Mouse (Mus musculus) hindbrain, embryonic 14.5 days (tissue): ENCODE measurements around the gene Rela. TPM values are rescaled to one million over a fixed set of nuclear protein-coding genes. Genes with fewer than 3 reads are reported as not detected.

Source experiments
- ATAC-seq: fragments of 200-750 bp; cut with Nextera tagmentation; 2 replicates; pipeline ENCODE4 v1.8.0; 2017; ENCODE audit warnings: moderate number of reproducible peaks, mild to moderate bottlenecking, moderate TSS enrichment, moderate library complexity; ENCODE audit not compliant: low FRiP score
- DNase-seq: peaks from one replicate; pipeline ENCODE4 v3.0.0-alpha.2; 2015; ENCODE audit warnings: low spot score
- H3K27ac ChIP-seq: fragments of 300-500 bp; sonication (generic); 2 replicates; pipeline ENCODE4 v1.5.1; 2014; ENCODE audit warnings: mild to moderate bottlenecking, moderate library complexity
- H3K27me3 ChIP-seq: fragments of 300-500 bp; sonication (generic); 2 replicates; pipeline ENCODE4 v1.6.1; 2014; ENCODE audit warnings: mild to moderate bottlenecking, low read length, mixed read lengths; ENCODE audit not compliant: control insufficient read depth, insufficient read depth
- H3K36me3 ChIP-seq: fragments of 300-500 bp; sonication (generic); replicated peaks from 2 replicates; pipeline ENCODE4 v1.6.1; 2014; ENCODE audit not compliant: control insufficient read depth, insufficient read depth
- H3K4me1 ChIP-seq: fragments of 300-500 bp; sonication (generic); replicated peaks from 2 replicates; pipeline ENCODE4 v1.6.1; 2014; ENCODE audit warnings: antibody characterized with exemption, low read length, mixed read lengths; ENCODE audit not compliant: control insufficient read depth, insufficient read depth
- H3K4me2 ChIP-seq: fragments of 300-500 bp; sonication (generic); replicated peaks from 2 replicates; pipeline ENCODE4 v1.6.1; 2014; ENCODE audit warnings: mild to moderate bottlenecking, moderate library complexity
- H3K4me3 ChIP-seq: fragments of 300-500 bp; sonication (generic); replicated peaks from 2 replicates; pipeline ENCODE4 v1.5.1; 2014; ENCODE audit warnings: mild to moderate bottlenecking, low read length
- H3K9ac ChIP-seq: fragments of 300-500 bp; sonication (generic); 2 replicates; pipeline ENCODE4 v1.6.1; 2014
- H3K9me3 ChIP-seq: fragments of 300-500 bp; sonication (generic); 2 replicates; pipeline ENCODE4 v1.6.1; 2016; ENCODE audit warnings: low read length; ENCODE audit not compliant: control insufficient read depth
- WGBS: fragments of 180-500 bp; shearing (Covaris S2); extraction: QIAGEN DNeasy Blood & Tissue Kit; methylation state at CpG from one replicate; pipeline ENCODE4 v1.1.7; 2014; 5-methylcytosine and 5-hydroxymethylcytosine counted together
- polyA plus RNA-seq: library from polyadenylated mRNA; unstranded; fragments of >200 nt; fragmentation: Nextera tagmentation; extraction: Ambion mirVana; gene quantifications from 2 replicates; pipeline ENCODE4 v1.2.1, GENCODE M21; 2014

The Rela gene
- polyA plus RNA-seq, 1 experiment from 2014 or later = 31.0 TPM

DNA sequence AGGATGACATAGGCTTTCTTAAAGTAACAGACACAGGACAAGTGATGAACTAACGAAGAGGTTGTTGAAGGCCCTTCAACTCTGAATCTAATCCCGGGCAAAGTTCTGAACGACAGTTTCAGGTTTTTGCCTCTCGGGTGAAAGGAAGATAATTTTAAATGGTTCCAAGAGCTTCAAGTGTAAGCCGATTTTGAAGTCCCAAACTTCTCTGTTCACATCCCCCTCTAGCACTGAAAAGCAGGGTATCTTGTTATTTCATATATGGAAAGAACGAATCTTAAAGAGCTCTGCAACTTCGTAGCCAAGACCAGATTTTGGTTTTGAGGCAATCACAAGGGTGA, 51.8 kb downstream of the Rela start:
- H3K36me3 ChIP-seq = peaks cover 42% of the 10 kb centered on the region
- peaks cover 32% of the 10 kb centered on the region for H3K4me1 ChIP-seq
- ATAC-seq = no peak

DNA sequence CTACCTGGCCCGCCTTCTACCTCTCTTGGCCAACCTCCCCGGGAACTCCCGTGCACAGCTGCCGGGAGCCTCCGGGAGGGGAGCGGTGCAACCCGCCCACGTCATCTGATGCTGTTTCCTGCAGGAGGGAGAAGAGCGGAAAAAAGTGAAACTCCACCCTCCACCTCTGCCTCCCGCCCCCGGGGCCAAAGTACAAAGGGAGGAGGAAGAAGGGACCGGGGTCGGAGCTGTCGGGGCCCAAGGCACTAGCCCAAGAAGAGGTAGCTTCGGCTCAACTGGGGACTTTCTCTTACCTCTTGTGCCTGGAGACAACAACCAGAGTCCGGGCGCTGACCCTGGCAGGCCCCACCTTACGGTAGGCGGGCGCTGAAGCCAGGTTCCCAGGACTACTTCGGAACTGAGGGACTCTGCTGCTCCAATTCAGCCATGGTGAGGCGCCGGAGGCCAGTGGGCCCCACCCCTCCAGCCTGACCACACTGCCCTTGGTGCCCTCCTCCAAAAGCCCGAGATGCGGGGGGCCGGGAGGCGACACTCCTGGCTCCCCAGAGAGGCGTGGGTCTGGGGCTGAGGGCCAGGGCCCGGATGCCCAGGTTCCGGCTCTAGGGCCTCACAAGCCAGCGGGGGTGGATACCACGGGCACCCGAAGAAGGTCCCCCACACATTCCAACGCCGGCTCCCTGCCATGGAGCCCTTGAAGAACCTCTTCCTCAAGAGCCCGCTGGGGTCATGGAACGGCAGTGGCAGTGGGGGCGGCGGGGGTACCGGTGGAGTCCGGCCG, 52.5 kb downstream of the Rela start:
- H3K27ac ChIP-seq = peak overlapping the region; percentile 71
- 12% methylated on average over 42 of the region's 42 CpGs for WGBS
- ATAC-seq (no peak), DNase-seq (peak; percentile 56)
- no peaks in the 10 kb centered on the region for H3K27me3 ChIP-seq
- peaks cover 37% of the 10 kb centered on the region for H3K36me3 ChIP-seq
- H3K4me1 ChIP-seq = peaks cover 32% of the 10 kb centered on the region
- peak overlapping the region; percentile 99 for H3K4me2 ChIP-seq
- H3K9me3 ChIP-seq = no peaks in the 10 kb centered on the region
- H3K4me3 ChIP-seq = peak overlapping the region; percentile 97
- H3K9ac ChIP-seq = peak overlapping the region; percentile 78

More for the DNA sequence above, 51.8 kb downstream of the Rela start:
- peak overlapping the region; percentile 97 for H3K4me3 ChIP-seq
- peak overlapping the region; percentile 99 for H3K4me2 ChIP-seq
- H3K27ac ChIP-seq = peak overlapping the region; percentile 71
- WGBS = 0% methylated on average over 7 of the region's 7 CpGs
- H3K9me3 ChIP-seq = no peaks in the 10 kb centered on the region
- DNase-seq = no peak
- H3K9ac ChIP-seq = peak overlapping the region; percentile 78
- H3K27me3 ChIP-seq = no peaks in the 10 kb centered on the region

DNA sequence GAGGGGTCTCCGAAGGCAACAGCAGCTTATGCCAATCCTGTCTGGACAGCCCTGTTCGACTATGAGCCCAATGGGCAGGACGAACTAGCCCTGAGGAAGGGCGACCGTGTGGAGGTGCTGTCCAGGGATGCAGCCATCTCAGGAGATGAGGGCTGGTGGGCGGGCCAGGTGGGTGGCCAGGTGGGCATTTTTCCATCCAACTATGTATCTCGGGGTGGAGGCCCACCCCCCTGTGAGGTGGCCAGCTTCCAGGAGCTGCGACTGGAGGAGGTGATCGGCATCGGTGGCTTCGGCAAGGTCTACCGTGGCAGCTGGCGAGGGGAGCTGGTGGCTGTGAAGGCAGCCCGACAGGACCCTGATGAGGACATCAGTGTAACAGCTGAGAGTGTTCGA, 53.1 kb downstream of the Rela start:
- peaks cover 32% of the 10 kb centered on the region for H3K4me1 ChIP-seq

DNA sequence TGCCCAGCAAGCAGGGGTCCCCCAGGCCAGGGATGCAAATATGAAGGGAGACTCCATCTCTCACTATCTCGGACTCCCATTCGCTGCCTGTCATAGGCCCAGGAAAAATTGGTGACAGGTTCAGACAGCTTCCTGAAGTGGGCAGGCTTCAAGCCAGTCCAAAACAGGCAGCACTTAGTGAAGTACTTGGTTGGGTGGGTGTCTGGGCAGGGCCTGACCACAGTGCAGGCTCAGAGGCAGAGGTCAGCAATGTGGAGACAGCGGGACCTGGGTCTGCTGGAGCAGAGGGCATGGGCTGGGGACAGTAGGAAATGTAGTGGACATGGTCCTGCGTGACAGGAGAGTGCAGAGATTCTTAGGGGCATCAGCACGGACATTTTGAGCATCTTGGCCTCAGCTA, 54.3 kb downstream of the Rela start:
- DNase-seq (no peak), ATAC-seq (no peak)
- H3K4me2 ChIP-seq = peak overlapping the region; percentile 99
- WGBS = 85% methylated on average over 5 of the region's 5 CpGs
- peaks cover 38% of the 10 kb centered on the region for H3K4me1 ChIP-seq
- H3K9ac ChIP-seq = peak overlapping the region; percentile 78; the same call in 1 of the 2 replicates
- no peaks in the 10 kb centered on the region for H3K9me3 ChIP-seq
- peak overlapping the region; percentile 28; the same call in 1 of the 2 replicates for H3K27ac ChIP-seq
- no peaks in the 10 kb centered on the region for H3K27me3 ChIP-seq
- peak overlapping the region; percentile 97 for H3K4me3 ChIP-seq
- H3K36me3 ChIP-seq = peaks cover 31% of the 10 kb centered on the region

More for the DNA sequence above, 53.1 kb downstream of the Rela start:
- peak overlapping the region; percentile 78 for H3K9ac ChIP-seq
- peaks cover 35% of the 10 kb centered on the region for H3K36me3 ChIP-seq
- DNase-seq (no peak), ATAC-seq (no peak)
- no peaks in the 10 kb centered on the region for H3K27me3 ChIP-seq
- peak overlapping the region; percentile 97 for H3K4me3 ChIP-seq
- WGBS = 73% methylated on average over 15 of the region's 15 CpGs
- H3K27ac ChIP-seq = peak overlapping the region; percentile 71; the same call in 1 of the 2 replicates
- peak overlapping the region; percentile 99 for H3K4me2 ChIP-seq
- no peaks in the 10 kb centered on the region for H3K9me3 ChIP-seq

DNA sequence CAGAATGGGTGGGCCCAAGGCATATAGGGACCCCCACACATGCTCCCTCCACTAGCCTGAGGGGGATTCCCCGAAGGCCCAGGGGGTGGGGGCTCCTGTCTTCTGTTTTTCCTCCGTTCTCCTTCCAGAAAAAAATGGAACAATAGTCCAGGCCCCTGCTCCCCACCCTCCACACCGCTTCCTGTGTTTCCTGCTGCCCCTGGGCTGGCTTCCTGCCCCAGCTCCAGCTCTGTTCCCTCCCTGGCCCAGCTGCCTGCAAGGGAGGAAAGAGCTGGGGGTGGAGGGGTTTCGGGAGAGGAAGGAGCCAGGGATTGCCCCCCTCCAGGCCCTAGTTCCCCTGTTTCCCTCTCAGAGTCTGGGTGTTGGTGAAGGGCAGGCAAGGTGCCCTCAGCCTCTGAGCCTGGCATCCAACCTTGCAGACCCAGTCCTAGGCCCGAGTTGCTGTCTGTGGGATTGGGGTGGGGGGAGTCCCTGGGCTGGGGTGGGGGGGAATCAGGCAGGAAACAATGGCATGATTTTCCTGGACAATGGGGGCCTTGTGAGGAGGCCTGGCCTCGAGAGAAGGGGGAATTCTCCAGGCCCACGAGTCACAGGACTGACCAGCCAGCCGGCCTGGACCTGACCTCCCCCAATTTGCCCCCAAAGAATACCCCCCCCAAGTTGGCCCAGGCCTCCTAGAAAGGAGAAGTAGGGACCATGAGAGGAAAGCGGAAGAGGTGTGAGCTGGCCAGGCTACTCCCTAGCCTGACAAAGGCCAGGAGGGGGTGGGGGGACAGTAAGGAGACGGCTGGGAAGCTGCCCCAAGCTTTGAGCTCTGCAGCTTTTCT, 55.0 kb downstream of the Rela start:
- ATAC-seq (no peak), DNase-seq (no peak)
- H3K4me1 ChIP-seq = peaks cover 36% of the 10 kb centered on the region
- H3K4me3 ChIP-seq = peak overlapping the region; percentile 97
- H3K9me3 ChIP-seq = no peaks in the 10 kb centered on the region
- H3K9ac ChIP-seq = peak overlapping the region; percentile 78
- H3K4me2 ChIP-seq = peak overlapping the region; percentile 99
- H3K36me3 ChIP-seq = peaks cover 38% of the 10 kb centered on the region
- no peaks in the 10 kb centered on the region for H3K27me3 ChIP-seq
- 65% methylated on average over 10 of the region's 10 CpGs for WGBS
- peak overlapping the region; percentile 55 for H3K27ac ChIP-seq

DNA sequence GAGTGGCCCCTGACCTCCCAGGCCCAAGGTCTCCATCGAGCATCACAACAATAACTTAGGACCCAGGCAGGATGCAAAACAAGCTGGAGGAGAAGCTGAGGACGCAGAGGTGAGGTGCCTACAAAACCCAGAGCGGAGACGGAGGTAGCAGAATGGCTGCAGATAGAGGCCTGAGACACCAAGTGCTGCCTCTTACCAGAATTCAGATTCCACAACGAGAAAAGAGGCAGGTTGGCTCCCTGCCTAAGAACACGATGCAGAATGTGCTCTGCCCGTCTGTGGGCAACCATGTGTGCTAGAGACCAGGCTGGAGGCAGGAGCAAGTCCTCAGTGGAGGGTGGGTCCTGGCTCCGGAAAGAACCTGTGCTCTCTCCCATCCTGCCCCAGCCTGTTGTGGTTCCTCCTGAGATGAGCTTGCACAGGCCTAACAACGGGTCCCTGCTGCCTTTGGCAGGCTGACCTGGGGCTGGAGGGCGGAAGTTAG, 55.7 kb downstream of the Rela start:
- Histone ChIP-seq H3K4me3 (no peak overlapping the region), H3K27me3 (no peaks in the 10 kb centered on the region), H3K36me3 (peaks cover 44% of the 10 kb centered on the region), H3K27ac (peak overlapping the region; percentile 55), H3K9me3 (no peaks in the 10 kb centered on the region), H3K4me2 (peak overlapping the region; percentile 99), H3K9ac (peak overlapping the region; percentile 78; the same call in 1 of the 2 replicates), H3K4me1 (peaks cover 29% of the 10 kb centered on the region)
- WGBS = 69% methylated on average over 10 of the region's 10 CpGs
- DNase-seq (no peak), ATAC-seq (no peak)

DNA sequence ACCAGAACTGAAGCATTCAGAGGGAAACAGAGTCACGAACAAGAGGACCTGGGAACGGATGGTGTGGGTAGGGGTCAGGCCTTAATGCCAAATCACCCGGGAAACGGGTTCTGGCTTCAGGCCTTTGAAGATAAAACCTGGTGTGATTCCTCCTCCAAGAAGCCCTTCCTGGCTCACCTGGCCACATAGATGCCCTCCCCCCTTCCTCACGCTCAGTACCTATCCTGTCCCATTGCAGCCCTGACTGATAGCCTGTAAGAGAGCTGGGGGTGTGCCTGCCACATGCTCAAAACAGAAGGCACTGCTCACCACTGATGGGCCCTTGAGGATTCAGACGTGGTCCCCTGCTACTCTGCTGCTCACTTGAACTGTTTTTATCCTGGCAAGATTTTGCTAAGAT, 56.5 kb downstream of the Rela start:
- DNase-seq (no peak), ATAC-seq (no peak)
- Histone ChIP-seq H3K9me3 (no peaks in the 10 kb centered on the region), H3K27me3 (no peaks in the 10 kb centered on the region), H3K4me3 (no peak overlapping the region), H3K27ac (no peak overlapping the region), H3K4me1 (peaks cover 28% of the 10 kb centered on the region), H3K9ac (no peak overlapping the region), H3K36me3 (peaks cover 53% of the 10 kb centered on the region), H3K4me2 (no peak overlapping the region)
- WGBS = 90% methylated on average over 6 of the region's 6 CpGs

DNA sequence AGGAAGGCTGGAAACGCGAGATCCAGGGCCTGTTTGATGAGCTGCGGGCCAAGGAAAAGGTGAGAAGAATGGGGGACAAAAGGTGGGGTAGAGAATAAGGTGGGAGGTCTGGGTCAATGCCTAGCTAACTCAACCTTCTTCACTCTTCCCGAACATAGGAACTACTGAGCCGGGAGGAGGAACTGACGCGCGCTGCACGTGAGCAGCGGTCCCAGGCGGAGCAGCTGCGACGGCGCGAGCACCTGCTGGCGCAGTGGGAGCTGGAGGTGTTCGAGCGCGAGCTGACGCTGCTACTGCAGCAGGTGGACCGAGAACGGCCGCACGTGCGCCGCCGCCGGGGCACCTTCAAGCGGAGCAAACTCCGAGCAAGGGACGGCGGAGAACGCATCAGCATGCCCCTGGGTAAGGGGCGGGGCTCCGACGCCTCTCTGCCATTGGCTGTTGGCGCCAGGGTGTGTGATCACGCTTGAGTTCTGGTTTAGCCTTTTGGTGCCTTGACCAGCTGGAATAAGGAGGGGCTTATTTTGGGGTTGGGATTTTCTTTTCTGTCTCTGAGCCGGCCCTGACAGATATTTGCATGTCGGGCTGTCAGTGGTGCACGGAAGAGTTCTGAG, 58.7 kb downstream of the Rela start:
- H3K4me3 ChIP-seq = peak overlapping the region; percentile 22
- no peak overlapping the region for H3K27ac ChIP-seq
- H3K4me1 ChIP-seq = peaks cover 16% of the 10 kb centered on the region; the same call in 1 of the 2 replicates
- peaks cover 74% of the 10 kb centered on the region for H3K36me3 ChIP-seq
- ATAC-seq (0 out of 2 replicates have a peak, but pooled peaks have one; percentile 38), DNase-seq (no peak)
- 11% methylated on average over 41 of the region's 41 CpGs for WGBS
- peak overlapping the region; percentile 50 for H3K4me2 ChIP-seq
- H3K9me3 ChIP-seq = no peaks in the 10 kb centered on the region
- H3K9ac ChIP-seq = peak overlapping the region; percentile 24; the same call in 1 of the 2 replicates
- H3K27me3 ChIP-seq = no peaks in the 10 kb centered on the region
